Mouse (Mus musculus) forebrain, embryonic 11.5 days (tissue): Measurements from ENCODE around the gene Ptgr1. TPM values are rescaled to one million over a fixed set of nuclear protein-coding genes. Genes with fewer than 3 reads are reported as not detected.

Experiments used
- ATAC-seq: fragments of 200-750 bp; cut with Nextera tagmentation; replicated peaks from 2 replicates; pipeline ENCODE4 v1.8.0; 2017; ENCODE audit warnings: moderate TSS enrichment; ENCODE audit not compliant: low FRiP score
- DNase-seq: peaks from one replicate; pipeline ENCODE4 v3.0.0-alpha.2; 2017; ENCODE audit warnings: low spot score
- H3K27ac ChIP-seq: fragments of 300-500 bp; sonication (generic); 2 replicates; pipeline ENCODE4 v1.5.1; 2014; ENCODE audit warnings: low read depth, low read length
- H3K27me3 ChIP-seq: fragments of 300-500 bp; sonication (generic); 2 replicates; pipeline ENCODE4 v1.6.1; 2014; ENCODE audit warnings: mild to moderate bottlenecking, low read length, mixed read lengths; ENCODE audit not compliant: control insufficient read depth, insufficient read depth
- H3K36me3 ChIP-seq: fragments of 300-500 bp; sonication (generic); 2 replicates; pipeline ENCODE4 v1.6.1; 2014; ENCODE audit warnings: mild to moderate bottlenecking, low read length, moderate library complexity, mixed read lengths; ENCODE audit not compliant: control insufficient read depth, insufficient read depth
- H3K4me1 ChIP-seq: fragments of 300-500 bp; sonication (generic); replicated peaks from 2 replicates; pipeline ENCODE4 v1.6.1; 2014; ENCODE audit warnings: low read length, mixed read lengths; ENCODE audit not compliant: control insufficient read depth, insufficient read depth
- H3K4me2 ChIP-seq: fragments of 300-500 bp; sonication (generic); 2 replicates; pipeline ENCODE4 v1.6.1; 2014; ENCODE audit warnings: low read depth, mild to moderate bottlenecking, low read length, moderate library complexity, mixed read lengths; ENCODE audit not compliant: severe bottlenecking
- H3K4me3 ChIP-seq: fragments of 300-500 bp; sonication (generic); 2 replicates; pipeline ENCODE4 v1.5.1; 2014; ENCODE audit warnings: low read depth, low read length
- H3K9ac ChIP-seq: fragments of 300-500 bp; sonication (generic); 2 replicates; pipeline ENCODE4 v1.6.1; 2014; ENCODE audit warnings: low read length
- H3K9me3 ChIP-seq: fragments of 300-500 bp; sonication (generic); 2 replicates; pipeline ENCODE4 v1.6.1; 2016; ENCODE audit warnings: low read length, mixed read lengths; ENCODE audit not compliant: control insufficient read depth
- WGBS: fragments of 180-500 bp; shearing (Covaris S2); extraction: QIAGEN DNeasy Blood & Tissue Kit; methylation state at CpG from one replicate; pipeline ENCODE4 v1.1.7; 2014; 5-methylcytosine and 5-hydroxymethylcytosine counted together
- polyA plus RNA-seq: library from polyadenylated mRNA; unstranded; fragments of >200 nt; fragmentation: Nextera tagmentation; extraction: Ambion mirVana; gene quantifications from 2 replicates; pipeline ENCODE4 v1.2.1, GENCODE M21; 2014

The Ptgr1 gene
- polyA plus RNA-seq, 1 experiment from 2014 or later = 16.6 TPM

- Histone ChIP-seq H3K27me3 (no peaks in the 10 kb centered on the region), H3K4me2 (no peak overlapping the region), H3K27ac (no peak overlapping the region), H3K9ac (no peak overlapping the region), H3K4me3 (no peak overlapping the region), H3K9me3 (no peaks in the 10 kb centered on the region), H3K4me1 (no peaks in the 10 kb centered on the region), H3K36me3 (no peaks in the 10 kb centered on the region)
- 86% methylated on average over 6 of the region's 6 CpGs for WGBS
- no peak for DNase-seq
- ATAC-seq = no peak
These were observed 54.4 kb downstream of the Ptgr1 start for GRCm38 (mm10) chr4:58932541-58932940.

- DNase-seq (no peak), ATAC-seq (no peak)
- H3K4me1 ChIP-seq = no peaks in the 10 kb centered on the region
- no peak overlapping the region for H3K9ac ChIP-seq
- H3K27ac ChIP-seq = no peak overlapping the region
- H3K36me3 ChIP-seq = no peaks in the 10 kb centered on the region
- WGBS = 69% methylated on average over 3 of the region's 3 CpGs
- no peaks in the 10 kb centered on the region for H3K27me3 ChIP-seq
- H3K4me2 ChIP-seq = no peak overlapping the region
- no peak overlapping the region for H3K4me3 ChIP-seq
- H3K9me3 ChIP-seq = no peaks in the 10 kb centered on the region
These were observed 59.3 kb downstream of the Ptgr1 start for GRCm38 (mm10) chr4:58927661-58928060.

- H3K9ac ChIP-seq = no peak overlapping the region
- H3K27me3 ChIP-seq = no peaks in the 10 kb centered on the region
- H3K4me3 ChIP-seq = no peak overlapping the region
- no peak overlapping the region for H3K27ac ChIP-seq
- no peaks in the 10 kb centered on the region for H3K9me3 ChIP-seq
- no peaks in the 10 kb centered on the region for H3K4me1 ChIP-seq
- H3K4me2 ChIP-seq = no peak overlapping the region
- no peaks in the 10 kb centered on the region for H3K36me3 ChIP-seq
- DNase-seq (no peak), ATAC-seq (no peak)
- WGBS = 50% methylated on average over 2 of the region's 2 CpGs
These were observed 60.8 kb downstream of the Ptgr1 start for GRCm38 (mm10) chr4:58926120-58926519.

- H3K9me3 ChIP-seq = no peaks in the 10 kb centered on the region
- no peaks in the 10 kb centered on the region for H3K4me1 ChIP-seq
- WGBS = 45% methylated on average over 5 of the region's 5 CpGs
- H3K9ac ChIP-seq = no peak overlapping the region
- DNase-seq = no peak
- H3K27ac ChIP-seq = no peak overlapping the region
- no peak overlapping the region for H3K4me3 ChIP-seq
- H3K36me3 ChIP-seq = no peaks in the 10 kb centered on the region
- no peak overlapping the region for H3K4me2 ChIP-seq
- ATAC-seq = no peak
- no peaks in the 10 kb centered on the region for H3K27me3 ChIP-seq
These were observed 61.3 kb downstream of the Ptgr1 start for GRCm38 (mm10) chr4:58925664-58926063.

GRCm38 (mm10) chr4:58923933-58924332 is 63.0 kb downstream of the Ptgr1 start:
- Histone ChIP-seq H3K36me3 (no peaks in the 10 kb centered on the region), H3K9me3 (no peaks in the 10 kb centered on the region), H3K27me3 (no peaks in the 10 kb centered on the region), H3K9ac (no peak overlapping the region), H3K4me1 (no peaks in the 10 kb centered on the region), H3K27ac (no peak overlapping the region), H3K4me2 (no peak overlapping the region), H3K4me3 (no peak overlapping the region)
- ATAC-seq = no peak
- no peak for DNase-seq
- WGBS = 87% methylated on average over 2 of the region's 2 CpGs

Other genes starting within 250 kb of the Ptgr1 start
- 0.11 TPM in 1 of 2 replicates, not detected in the other for gene Olfr267, start 199.4 kb downstream of the Ptgr1 start, polyA plus RNA-seq
- 39.3 and 43.2 TPM in 2 replicates for gene Ecpas, start 74.4 kb downstream of the Ptgr1 start, polyA plus RNA-seq
- gene Zkscan16, start 43.5 kb downstream of the Ptgr1 start, polyA plus RNA-seq = 1.2 TPM in 2 replicates
- gene Dnajc25, start 7.9 kb upstream of the Ptgr1 start, polyA plus RNA-seq = 6.6 and 7.7 TPM in 2 replicates
- 6.5 and 7.0 TPM in 2 replicates for gene Gm20503, start 16.1 kb upstream of the Ptgr1 start, polyA plus RNA-seq
- 83.2 and 92.6 TPM in 2 replicates for gene Gng10, start 48.0 kb upstream of the Ptgr1 start, polyA plus RNA-seq
- not detected in 2 replicates for gene AI481877, start 151.9 kb upstream of the Ptgr1 start, polyA plus RNA-seq
- 12.8 and 13.0 TPM in 2 replicates for gene Ugcg, start 202.1 kb upstream of the Ptgr1 start, polyA plus RNA-seq